Mouse (Mus musculus) CD8-positive naive resting alpha-beta T cell, adult 2 months (primary cell): ENCODE measurements around the gene Gabrr1.
A peak's percentile ranks its signal among the peaks of the same experiment; 100 is the strongest.
"Not testable (repeated sequence)": the region's sequence is repeated elsewhere in the genome, so short reads cannot be mapped to it uniquely, and the experiment has no call there.

ENCODE experiments used
- DNase-seq, 2 experiments: peaks; one replicate each; pipeline ENCODE4 v3.0.0; 2022; ENCODE audit warnings: low read depth in 2 of 2, low spot score in 2 of 2

Gene Gabrr1

GRCm38 (mm10) chr4:33132221-33132620, at the start of gene Gabrr1:
Gene Gabrr1 (plus strand): TSS chr4:33132521.
- DNase-seq = no peak

- no peak for DNase-seq
Observed at GRCm38 (mm10) chr4:33099118-33099694, 33.1 kb upstream of the Gabrr1 start.

- no peak for DNase-seq
Observed at GRCm38 (mm10) chr4:33109720-33110458, 22.4 kb upstream of the Gabrr1 start.

- DNase-seq = peak in 1 of 2 experiments; percentile 8
Observed at GRCm38 (mm10) chr4:33110845-33111244, 21.5 kb upstream of the Gabrr1 start.

- peak in 1 of 2 experiments; percentile 4 for DNase-seq
Observed at GRCm38 (mm10) chr4:33111358-33111757, 21.0 kb upstream of the Gabrr1 start.

- not testable (repeated sequence) for DNase-seq
Observed at GRCm38 (mm10) chr4:33112866-33113265, 19.5 kb upstream of the Gabrr1 start.

GRCm38 (mm10) chr4:33119118-33119517, 13.2 kb upstream of the Gabrr1 start:
- peak; percentile 74 to 85 for DNase-seq

- DNase-seq = peak; percentile 17 to 51
Observed at GRCm38 (mm10) chr4:33124493-33124892, 7.8 kb upstream of the Gabrr1 start.

GRCm38 (mm10) chr4:33125409-33126084, 6.8 kb upstream of the Gabrr1 start:
- no peak for DNase-seq

- DNase-seq = peak in 1 of 2 experiments; percentile 11
Observed at GRCm38 (mm10) chr4:33146679-33147291, 14.5 kb downstream of the Gabrr1 start.

GRCm38 (mm10) chr4:33147825-33148224, 15.5 kb downstream of the Gabrr1 start:
- DNase-seq = peak; percentile 47 to 63

- DNase-seq = no peak
Observed at GRCm38 (mm10) chr4:33149150-33149549, 16.8 kb downstream of the Gabrr1 start.

- no peak for DNase-seq
Observed at GRCm38 (mm10) chr4:33152087-33153038, 20.0 kb downstream of the Gabrr1 start.

GRCm38 (mm10) chr4:33183477-33183876, 51.2 kb downstream of the Gabrr1 start:
- no peak for DNase-seq

GRCm38 (mm10) chr4:33188164-33188563, 55.8 kb downstream of the Gabrr1 start:
- no peak for DNase-seq

GRCm38 (mm10) chr4:33188781-33189734, 56.7 kb downstream of the Gabrr1 start:
- DNase-seq = peak; percentile 28 to 44

- no peak for DNase-seq
Observed at GRCm38 (mm10) chr4:33189735-33190036, 57.4 kb downstream of the Gabrr1 start, which contains the start of gene Pm20d2. Gene Pm20d2 (minus strand): TSS chr4:33189737.

- DNase-seq = no peak
Observed at GRCm38 (mm10) chr4:33198117-33198516, 65.8 kb downstream of the Gabrr1 start.

GRCm38 (mm10) chr4:33204682-33205081, 72.4 kb downstream of the Gabrr1 start:
- DNase-seq = peak; percentile 15 to 38
